Mouse (Mus musculus) heart, postnatal 4 days (tissue): Measurements from ENCODE around the gene Shroom4. TPM values are rescaled to one million over a fixed set of nuclear protein-coding genes. Genes with fewer than 3 reads are reported as not detected.

Experiments used
- DNase-seq: peaks from one replicate; pipeline ENCODE4 v3.0.0; 2021
- total RNA-seq, 2 experiments: library from RNA; stranded (reverse); gene quantifications; 2 replicates each; pipeline ENCODE4 v1.2.3; 2021

The Shroom4 gene
- total RNA-seq, 2 experiments from 2014 or later: 18.8 to 20.9 TPM

GRCm38 (mm10) chrX:6496374-6496773 is 96.7 kb downstream of the Shroom4 start:
- DNase-seq: no peak

DNA sequence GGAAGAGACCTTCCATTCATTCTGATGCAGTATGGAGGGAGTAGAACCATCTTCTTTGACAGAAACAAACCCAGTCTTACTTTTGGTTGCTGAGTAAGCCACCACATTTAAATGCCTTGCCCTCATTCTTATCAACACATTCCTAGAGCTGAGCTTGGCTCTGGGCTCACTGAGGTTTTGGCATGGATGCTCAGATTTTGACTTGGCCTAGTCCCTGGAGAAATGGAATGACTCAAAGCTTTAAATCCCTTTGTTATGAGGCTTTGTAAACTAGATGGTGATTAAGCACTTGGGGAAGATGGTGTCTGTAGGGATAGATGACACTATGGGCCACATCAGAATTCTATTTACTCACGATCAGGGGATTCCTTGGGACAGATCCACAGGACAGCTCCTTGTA is 102.2 kb downstream of the Shroom4 start:
- DNase-seq: no peak

- no peak for DNase-seq
These were observed 117.6 kb downstream of the Shroom4 start for GRCm38 (mm10) chrX:6517217-6517616.

DNA sequence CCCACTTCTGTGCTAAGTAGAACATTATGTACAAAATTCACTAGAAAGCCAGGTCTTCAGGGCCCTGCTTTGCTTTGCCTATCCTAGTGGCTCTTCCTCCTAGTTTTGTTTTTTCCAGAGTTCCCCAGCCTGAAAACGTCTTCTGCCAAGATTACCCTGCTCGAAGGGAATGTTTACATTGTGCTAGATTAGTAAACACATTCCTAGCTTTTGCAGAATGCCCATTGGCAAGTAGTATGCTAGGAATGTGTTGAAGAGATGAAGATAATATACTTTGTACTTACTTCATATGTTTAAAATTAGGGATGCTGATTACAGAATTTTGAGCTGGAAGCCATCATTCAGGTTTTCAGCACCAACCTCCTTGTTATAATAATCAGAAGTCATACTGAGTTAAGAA is 118.8 kb downstream of the Shroom4 start:
- no peak for DNase-seq

- peak; percentile 22 for DNase-seq
These were observed 123.3 kb downstream of the Shroom4 start for GRCm38 (mm10) chrX:6522935-6523334.

GRCm38 (mm10) chrX:6536636-6537035 is 137.0 kb downstream of the Shroom4 start:
- no peak for DNase-seq

GRCm38 (mm10) chrX:6537689-6538088 is 138.0 kb downstream of the Shroom4 start:
- DNase-seq: no peak

DNA sequence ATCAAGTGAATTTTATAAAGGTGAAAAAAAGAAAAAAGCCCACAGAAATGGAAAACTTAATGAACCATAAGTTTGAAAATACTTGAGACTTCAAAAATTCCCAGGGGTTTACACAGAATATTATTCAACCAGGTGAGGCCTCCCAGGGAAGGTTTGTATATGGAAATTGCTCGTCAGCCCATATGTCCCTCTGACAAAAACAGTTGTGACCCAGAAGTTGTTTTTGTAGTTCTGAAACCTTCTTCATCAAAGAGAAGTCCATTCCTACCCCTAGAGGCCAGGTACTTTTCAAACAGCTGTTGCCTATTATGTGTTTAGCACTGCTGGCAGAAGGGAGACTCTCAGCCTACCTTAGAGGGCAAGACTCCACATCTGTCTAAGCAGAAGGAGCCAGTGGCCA is 165.4 kb downstream of the Shroom4 start:
- no peak for DNase-seq

DNA sequence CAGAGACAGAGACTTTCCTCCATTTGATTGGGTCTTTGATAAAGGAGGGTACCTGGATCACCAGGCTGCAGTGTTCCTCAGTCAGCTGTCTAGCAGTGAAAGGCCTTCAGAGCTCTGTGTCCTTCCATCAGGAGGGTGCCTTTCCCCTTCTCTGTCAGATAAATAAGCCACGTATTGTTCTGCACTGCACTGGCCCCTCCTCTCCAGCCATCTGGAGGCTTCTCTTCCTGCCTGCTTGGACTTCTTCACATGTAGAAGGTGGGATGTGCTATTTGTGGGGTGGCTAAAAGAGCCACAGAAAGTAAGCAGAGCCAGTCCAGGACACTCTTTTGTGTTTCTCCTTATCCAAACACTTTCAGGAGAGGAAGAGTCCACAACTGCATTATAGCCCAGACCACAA is 174.9 kb downstream of the Shroom4 start:
- DNase-seq: no peak

DNA sequence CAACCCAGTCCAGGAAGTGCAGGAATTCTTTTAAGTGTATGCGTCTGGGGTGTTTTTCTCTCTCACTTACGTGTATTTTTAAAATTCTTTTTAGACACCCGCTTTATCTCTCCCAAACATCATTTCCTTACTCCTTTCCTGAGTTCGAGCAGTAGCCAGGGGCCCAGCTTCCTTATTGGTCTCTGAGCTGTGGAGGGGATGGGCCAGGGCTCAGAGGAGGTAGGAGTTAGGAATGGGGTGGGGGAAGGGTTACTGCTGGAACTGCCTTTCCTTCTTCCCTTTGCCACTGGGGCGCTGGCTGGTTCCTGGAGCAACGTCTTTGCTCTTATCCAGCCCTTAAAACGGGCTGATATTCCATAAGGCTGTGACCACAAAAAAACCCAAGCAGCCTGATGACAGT is 177.3 kb downstream of the Shroom4 start:
- DNase-seq: peak; percentile 29

GRCm38 (mm10) chrX:6580671-6581070 is 181.0 kb downstream of the Shroom4 start:
- peak; percentile 38 for DNase-seq

- peak; percentile 11 for DNase-seq
These were observed 181.5 kb downstream of the Shroom4 start for GRCm38 (mm10) chrX:6581181-6581580.

- DNase-seq: no peak
These were observed 183.0 kb downstream of the Shroom4 start for GRCm38 (mm10) chrX:6582646-6583045.

GRCm38 (mm10) chrX:6594183-6594582 is 194.5 kb downstream of the Shroom4 start:
- DNase-seq: no peak

DNA sequence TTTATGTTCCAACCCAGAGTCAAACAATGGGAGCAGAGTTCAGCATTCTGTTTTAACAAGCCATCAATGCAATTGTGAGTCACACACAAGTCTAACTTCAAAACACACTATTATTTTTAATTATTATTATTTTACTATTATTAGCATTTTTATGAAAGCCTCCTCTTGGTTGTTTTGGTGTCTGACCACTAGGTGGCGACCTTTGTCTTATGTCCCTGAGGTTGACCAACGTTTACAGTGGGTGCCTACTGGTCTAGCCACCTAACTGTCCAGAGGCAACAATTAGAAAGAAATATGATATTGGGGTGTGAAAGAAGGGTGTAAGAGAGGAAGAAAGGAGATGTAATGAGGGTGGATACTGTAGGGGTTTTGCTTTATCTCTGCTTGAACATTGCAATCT is 254.4 kb downstream of the Shroom4 start:
- DNase-seq: peak; percentile 41

- DNase-seq: no peak
These were observed 259.2 kb downstream of the Shroom4 start for GRCm38 (mm10) chrX:6658820-6659324.

Other genes with a start within 250 kb of the Shroom4 start
- gene Nudt10, start 226.8 kb upstream of the Shroom4 start, total RNA-seq: 1 to 10 TPM; 1.2 to 1.4 TPM
- gene Bmp15, start 79.1 kb upstream of the Shroom4 start, total RNA-seq: under 1 TPM; 0.19 to 0.23 TPM